Mouse (Mus musculus): ENCODE measurements around the gene Pde6d. TPM values are rescaled to one million over a fixed set of nuclear protein-coding genes. Genes with fewer than 3 reads are reported as not detected.

The Pde6d gene
- polyA plus RNA-seq (2012; rRNA removed), result 48.0 and 49.0 TPM in 2 replicates

- DNase-seq (ENCODE audit: low spot score), result peak; percentile 89
Observed at GRCm38 (mm10) chr1:86582451-86583096, at the start of gene Pde6d, which contains the start of gene Cops7b. Pde6d (minus strand) TSS chr1:86582629. Cops7b (plus strand) TSS chr1:86582904.

DNA sequence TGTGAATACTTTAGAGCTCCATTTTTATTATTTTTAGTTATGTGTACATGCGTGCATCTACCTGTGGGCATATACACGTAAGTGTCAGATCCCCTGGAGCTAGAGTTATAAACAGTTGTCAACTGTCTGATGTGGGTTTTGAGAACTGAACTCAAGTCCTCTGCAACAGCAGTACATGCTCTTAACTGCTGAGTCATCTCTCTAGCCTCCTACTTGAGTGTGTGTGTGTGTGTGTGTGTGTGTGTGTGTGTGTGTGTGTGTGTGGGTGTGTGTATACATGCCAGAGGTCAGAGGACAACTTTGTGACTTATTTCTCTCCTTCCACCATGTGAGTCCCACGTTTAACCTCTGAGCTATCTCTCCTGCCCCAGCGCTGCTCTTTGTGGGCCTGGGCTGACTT is 48.1 kb upstream of the Pde6d start:
- no peak for DNase-seq (ENCODE audit: low spot score)

GRCm38 (mm10) chr1:86629936-86630335 is 47.5 kb upstream of the Pde6d start:
- DNase-seq (ENCODE audit: low spot score), result no peak

GRCm38 (mm10) chr1:86628270-86628669 is 45.8 kb upstream of the Pde6d start:
- DNase-seq (ENCODE audit: low spot score), result no peak

- DNase-seq (ENCODE audit: low spot score), result no peak
Observed at GRCm38 (mm10) chr1:86623001-86624000, 40.9 kb upstream of the Pde6d start.

- no peak for DNase-seq (ENCODE audit: low spot score)
Observed at GRCm38 (mm10) chr1:86622296-86622695, 39.9 kb upstream of the Pde6d start.

DNA sequence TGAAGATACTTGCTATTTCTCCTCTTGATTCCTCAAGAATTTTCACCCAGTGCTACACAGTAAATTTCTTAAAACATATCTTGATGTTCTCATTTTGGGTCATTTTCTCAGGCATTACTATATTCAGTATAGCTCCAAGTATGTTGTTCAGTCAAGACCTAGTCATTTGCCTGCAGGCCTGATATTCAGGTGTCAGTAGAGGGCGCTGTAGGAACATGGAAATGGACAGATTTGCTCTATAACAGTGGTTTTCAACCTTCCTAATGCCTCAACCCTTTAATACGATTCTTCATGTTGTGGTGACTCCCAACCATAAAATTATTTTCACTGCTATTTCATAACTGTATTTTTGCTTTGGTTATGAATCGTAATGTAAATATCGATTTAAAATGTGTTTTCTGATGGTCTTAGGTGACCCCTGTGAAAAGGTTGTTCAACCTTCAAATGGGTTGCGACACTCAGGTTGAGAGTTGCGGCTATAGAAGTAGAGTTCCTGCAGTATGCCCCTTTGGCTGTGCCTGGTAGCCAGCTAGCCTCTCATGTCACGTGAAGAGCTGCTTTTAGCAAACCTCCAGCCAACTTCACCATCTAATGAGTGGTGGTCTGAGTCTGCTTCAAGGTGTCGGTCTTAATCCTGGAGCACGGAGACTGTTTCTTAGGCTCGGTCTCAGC is 36.2 kb upstream of the Pde6d start:
- DNase-seq (ENCODE audit: low spot score), result no peak

GRCm38 (mm10) chr1:86614269-86614668 is 31.8 kb upstream of the Pde6d start:
- no peak for DNase-seq (ENCODE audit: low spot score)

- no peak for DNase-seq (ENCODE audit: low spot score)
Observed at GRCm38 (mm10) chr1:86612081-86612480, 29.7 kb upstream of the Pde6d start.

DNA sequence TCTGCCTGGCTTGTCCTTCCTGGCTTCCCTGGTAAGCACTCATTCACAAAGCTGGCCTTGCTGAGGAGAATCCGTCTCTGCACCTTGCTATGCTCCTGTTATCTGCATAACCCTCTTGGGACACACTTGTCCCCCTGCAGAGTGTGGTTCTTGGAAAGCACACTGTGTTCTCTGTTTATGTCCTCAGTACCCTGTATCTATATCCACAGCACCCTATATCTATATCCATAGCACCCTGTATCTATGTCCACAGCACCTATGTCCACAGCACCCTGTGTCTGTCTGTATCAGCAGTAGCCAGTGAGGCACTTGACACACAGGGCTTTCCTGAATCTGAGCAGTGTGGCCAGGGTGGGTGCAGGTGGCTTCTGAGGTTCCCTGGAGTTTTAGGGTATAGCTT is 28.5 kb upstream of the Pde6d start:
- DNase-seq (ENCODE audit: low spot score), result no peak

- DNase-seq (ENCODE audit: low spot score), result no peak
Observed at GRCm38 (mm10) chr1:86600117-86600516, 17.7 kb upstream of the Pde6d start.

DNA sequence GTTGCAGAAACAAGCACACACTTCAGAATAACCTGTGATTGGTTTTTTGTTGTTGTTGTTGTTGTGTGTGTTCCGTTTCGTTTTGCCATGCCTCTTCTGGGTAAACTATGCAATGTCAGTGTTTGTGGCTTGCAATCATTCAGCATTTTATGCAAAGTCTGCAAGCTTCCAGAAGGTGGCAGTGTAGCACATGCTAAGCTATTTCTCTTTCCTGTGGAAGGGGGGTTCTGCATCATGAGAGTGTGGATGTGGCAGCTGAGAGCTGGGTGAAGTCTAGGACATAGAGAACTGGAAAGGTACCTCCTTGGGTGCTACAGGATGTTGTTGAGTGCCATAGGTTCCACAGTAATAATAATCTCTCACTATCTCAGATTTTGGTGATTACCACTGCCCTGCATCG is 16.1 kb upstream of the Pde6d start:
- no peak for DNase-seq (ENCODE audit: low spot score)

DNA sequence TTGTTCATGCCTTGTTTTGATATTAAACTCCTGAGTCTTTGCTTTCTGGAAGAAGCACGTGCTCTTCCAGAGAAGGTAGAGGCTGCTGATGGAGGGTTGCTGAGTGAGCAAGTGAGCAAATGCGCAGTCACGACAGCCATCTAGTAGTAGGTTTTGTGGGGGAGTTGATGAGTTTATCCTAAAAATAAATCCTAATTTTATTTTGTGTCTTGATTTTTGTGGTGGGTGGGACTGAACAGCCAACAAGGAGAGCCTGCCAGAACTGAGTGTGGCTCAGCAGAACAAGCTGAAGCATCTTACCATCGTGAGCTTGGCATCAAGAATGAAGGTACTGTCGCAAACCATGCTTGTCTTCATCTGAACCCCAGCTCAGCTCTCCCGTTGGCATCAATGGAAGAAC is 14.1 kb upstream of the Pde6d start:
- DNase-seq (ENCODE audit: low spot score), result no peak

- no peak for DNase-seq (ENCODE audit: low spot score)
Observed at GRCm38 (mm10) chr1:86595315-86595714, 12.9 kb upstream of the Pde6d start.

- no peak for DNase-seq (ENCODE audit: low spot score)
Observed at GRCm38 (mm10) chr1:86594539-86594938, 12.1 kb upstream of the Pde6d start.

DNA sequence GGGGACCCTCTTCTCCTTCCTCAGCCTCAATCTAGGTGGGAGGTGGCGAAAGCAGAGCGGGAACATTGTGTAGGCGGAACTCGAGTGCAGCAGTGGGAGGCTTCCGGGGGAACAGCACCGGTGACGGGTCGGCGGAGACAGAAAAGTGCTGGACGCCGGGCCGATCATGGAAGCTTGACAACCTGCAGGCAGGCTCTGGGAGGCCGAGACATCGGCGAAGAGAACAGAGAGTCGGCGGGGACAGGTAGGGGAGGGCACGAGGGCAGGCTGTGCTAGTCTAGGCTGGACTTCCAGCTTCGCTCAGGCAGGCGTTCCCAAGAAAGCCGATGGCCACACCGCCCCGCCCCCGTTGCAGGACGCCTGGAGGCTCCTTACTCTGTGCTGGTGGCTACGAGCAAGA is 4.6 kb upstream of the Pde6d start:
- DNase-seq (ENCODE audit: low spot score), result peak; percentile 73

DNA sequence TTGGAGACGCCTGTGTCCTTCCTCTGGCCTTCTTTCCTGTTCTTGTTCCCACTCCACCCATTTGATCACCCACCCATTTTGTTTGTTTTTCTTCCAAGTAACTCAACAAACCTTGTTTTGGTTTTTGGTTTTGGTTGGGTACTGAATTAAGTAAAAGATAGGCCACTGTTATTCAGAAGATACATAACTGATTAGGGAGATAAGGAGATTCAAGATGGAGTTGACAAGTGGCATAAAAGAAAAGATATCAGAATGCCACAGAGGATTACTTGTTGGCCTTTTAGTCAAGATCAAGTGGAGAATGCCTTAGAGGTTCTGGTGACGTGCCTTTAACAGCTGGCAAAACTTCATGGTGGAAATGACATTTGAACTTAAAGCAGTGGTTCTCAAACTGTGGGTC is 1.3 kb upstream of the Pde6d start:
- DNase-seq (ENCODE audit: low spot score), result no peak

- DNase-seq (ENCODE audit: low spot score), result no peak
Observed at GRCm38 (mm10) chr1:86581692-86582450, 558 bp downstream of the Pde6d start.

DNA sequence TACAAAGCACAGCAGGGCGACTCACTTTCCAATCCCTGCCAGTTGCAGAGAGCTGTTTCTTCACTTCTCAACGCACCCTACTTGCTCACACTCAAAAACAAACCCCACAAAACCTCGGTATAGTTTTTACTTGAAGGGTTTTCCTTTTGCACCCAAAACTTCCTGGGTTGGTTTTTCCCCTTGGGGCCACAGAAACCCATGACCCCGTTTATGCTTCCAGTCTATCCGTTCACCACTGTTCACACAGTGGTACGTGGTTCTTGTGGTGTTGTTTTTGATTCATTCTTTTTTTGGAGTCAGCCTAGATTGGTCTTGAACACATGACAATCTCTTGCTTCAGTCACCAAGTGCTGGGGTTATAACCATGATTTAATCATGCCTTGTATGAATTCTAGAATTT is 2.0 kb downstream of the Pde6d start:
- DNase-seq (ENCODE audit: low spot score), result no peak

DNA sequence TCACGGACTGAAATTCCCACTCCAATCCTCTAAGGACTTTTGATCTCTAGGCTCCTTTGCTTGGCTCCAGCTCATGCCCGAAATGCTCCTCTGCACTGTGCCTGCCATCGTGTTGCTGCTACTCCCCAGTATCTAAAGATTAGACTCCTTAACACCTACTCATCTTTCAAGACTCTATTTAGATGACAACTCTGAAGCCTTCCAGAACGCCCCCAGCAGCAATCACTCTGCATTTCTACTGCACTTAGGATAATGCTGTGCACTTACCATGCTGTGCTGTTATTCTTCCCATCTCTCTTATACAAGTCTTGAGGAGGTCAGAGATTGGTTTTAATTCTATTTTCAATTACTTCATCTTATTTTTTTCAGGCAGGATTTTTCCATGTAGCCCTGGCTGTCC is 10.5 kb downstream of the Pde6d start:
- DNase-seq (ENCODE audit: low spot score), result no peak

- DNase-seq (ENCODE audit: low spot score), result no peak
Observed at GRCm38 (mm10) chr1:86571381-86571780, 11.0 kb downstream of the Pde6d start.

All from urinary bladder, adult 2 months (tissue).